Mouse (Mus musculus): ENCODE data around the gene Alg12. TPM values are rescaled to one million over a fixed set of nuclear protein-coding genes. Genes with fewer than 3 reads are reported as not detected.

Gene Alg12
- total RNA-seq, 2 experiments from 2014 or later, result 5.7 to 6.5 TPM

DNA sequence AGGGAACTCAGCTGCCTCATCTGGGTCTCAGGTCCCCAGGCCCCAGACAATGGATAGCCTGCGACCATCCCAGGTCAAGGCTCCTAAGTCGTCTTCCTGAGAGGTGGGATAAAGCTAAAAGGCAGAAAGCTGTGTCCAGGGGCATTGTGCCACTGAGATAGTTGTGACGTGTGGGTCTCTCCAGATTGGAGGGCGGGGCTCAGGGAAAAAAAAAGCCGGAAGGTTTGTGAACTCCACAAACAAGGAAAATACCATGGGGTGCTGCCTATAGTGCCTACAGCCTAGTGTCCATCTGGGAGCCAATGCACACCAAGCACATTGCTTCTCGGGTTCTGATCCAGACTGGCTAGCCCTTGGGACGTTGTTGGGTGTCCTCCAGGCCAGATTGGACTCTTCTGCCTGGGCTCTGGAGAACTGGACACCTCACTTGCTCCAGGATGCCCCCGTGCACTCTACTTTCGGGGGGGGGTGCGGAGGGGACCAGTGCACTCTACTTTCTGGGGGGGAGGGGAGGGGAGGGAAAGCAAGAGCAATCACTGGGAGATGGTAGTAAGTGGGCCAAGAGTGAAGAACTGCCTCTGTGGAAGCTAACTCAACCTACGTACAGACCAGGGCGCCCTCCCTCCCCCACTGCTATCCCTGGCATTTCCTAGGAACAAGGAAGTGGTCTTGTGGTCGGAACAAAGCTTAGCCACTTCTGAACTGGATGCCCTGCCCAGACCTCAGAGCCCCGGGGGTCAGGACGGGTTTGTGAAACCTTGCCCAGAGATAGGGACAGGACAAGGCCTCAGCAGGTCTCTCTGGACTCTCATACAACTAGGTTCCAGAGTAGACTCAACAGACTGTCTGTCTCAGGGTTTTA is 36.1 kb upstream of the Alg12 start:
- no peak for DNase-seq

GRCm38 (mm10) chr15:88854119-88854968 is 35.2 kb upstream of the Alg12 start:
- DNase-seq, result no peak

- DNase-seq, result no peak
These were observed 34.0 kb upstream of the Alg12 start for GRCm38 (mm10) chr15:88853106-88853505.

DNA sequence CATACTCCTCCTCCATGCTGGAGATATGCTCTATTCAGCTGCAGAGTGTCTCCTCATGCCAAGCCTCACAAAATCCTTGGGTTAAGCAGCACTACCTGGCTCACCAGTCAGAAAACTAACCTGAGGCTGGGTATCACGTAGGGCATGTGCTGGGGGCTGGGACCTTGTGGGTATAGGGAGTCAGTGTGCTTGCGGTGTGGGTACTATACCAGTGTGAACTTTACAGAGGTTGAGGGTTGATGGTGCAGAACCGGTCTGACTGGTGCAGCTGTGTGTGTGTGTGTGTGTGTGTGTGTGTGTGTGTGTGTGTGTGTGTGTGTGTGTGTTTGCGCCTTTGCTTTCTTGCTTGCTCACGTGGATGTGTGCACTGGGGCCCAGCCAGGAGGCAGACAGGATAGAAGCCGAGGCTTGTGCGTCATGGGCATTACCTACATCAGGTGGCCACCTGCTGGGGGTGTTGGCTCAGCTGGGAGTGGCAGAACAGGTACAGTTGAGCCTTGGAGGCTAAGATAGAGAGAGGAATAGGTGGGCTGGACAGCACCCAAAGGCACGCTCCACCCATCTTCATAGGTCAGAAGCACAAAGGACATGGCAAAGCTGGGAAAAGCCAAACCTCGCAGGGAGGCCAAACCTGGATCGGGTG is 32.5 kb upstream of the Alg12 start:
- no peak for DNase-seq

DNA sequence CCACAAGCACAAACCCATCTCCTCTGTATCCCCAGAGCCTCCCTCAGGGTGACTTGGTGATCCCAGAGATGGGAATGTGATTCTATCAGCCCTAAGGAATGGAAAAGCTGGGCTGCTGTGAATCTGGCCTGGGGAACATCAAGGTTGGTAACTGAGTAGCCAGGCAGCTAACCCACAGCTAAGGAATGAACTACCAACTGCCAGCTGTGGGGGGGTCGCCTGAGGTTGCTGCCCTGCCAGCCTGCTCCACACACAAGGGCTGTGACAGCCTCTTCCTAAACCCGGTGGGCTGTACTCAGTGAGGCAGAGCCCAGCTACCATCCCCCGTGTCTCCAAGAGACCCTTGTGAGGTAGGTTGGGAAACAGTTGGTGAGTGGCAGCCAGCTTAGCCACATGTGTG is 32.0 kb upstream of the Alg12 start:
- no peak for DNase-seq

DNA sequence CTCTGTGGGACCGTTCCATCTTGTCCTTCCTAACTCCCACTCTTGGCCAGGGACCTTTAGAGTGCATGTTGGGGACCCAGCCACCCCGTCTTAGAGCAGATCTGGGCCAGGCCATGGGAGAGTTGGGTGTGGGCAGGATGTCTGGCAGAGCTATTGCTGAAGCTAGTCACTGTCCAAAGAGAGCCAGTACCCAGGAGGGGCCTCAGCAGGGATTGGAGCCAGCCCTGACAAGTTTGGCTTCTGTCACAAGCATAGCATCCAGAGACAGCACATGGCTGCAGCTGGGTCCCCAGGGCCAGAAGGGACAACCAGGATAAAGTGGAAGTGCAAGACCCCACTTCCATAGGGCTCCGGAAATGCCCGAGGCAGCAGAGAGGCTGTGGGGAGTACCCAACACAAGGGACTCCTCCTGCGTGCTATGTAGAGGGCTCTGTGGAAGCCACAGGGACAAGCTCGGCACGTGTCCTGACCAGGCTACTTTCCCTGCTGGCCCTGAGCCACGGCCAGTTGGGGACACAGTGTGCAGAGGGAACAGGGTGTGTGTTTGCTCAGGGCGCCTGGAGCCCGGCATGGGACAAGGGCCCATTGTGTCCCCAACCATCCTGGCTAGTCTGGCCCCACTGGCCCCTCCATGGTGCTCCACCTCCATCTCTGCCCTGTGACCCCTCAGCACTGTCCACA is 31.2 kb upstream of the Alg12 start:
- peak; percentile 75 for DNase-seq

DNA sequence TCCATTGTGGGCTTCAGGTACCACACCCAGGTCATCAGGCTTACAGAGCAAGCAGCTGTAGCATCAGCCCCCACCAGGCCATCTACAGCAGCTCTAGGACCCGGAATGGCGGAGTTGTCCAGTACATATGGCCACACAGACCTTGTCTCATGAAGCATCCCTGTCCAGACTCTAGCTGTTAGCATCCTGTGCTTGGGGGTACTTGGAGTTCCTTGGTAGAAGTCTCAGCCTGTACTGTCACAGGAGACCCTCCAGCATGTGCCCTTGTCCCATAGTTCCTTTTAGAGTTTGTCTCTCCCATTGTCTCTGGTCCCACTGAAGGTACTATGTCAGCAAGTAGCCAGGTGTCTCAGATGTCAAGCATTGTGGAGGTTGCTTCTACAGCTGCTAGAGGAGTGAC is 30.5 kb upstream of the Alg12 start:
- DNase-seq, result no peak

DNA sequence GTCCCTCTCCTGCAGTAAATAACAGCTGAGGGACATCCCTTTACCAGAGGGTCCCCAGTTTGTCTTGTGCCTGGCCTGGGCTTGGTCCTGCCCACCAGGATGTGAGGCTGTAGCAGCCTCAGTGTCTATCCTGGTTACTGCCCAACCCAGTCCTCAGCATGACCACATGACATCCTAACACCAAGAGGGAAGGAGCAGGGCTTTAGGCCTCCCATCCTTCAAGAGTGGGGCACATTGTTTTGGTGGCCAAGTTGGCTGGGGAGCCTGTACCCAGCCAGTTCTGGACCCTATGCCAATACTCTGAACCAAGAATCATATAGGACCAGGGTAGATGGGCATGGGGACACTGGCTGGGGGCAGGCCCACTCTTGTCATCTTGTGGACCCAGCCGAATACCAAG is 29.5 kb upstream of the Alg12 start:
- no peak for DNase-seq

DNA sequence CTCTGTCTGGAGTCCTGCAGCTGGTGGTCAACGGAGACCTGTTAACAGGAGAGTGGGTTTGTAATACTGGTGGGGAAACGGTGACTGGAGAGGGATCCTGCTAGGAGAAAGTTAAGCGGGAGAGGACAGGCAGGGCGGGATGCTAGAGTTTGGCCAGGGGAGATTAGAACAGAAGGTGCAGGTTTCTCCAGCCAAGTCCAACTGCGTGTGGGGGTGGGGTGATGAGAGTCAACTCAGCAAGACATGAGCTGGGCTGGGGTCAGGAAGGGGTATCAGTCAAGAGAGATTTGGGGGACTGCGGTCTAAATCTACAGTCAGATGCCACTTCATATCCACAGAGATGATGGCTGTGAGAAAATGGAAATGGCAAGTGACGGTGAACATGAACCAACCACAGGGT is 25.8 kb upstream of the Alg12 start:
- no peak for DNase-seq

- no peak for DNase-seq
These were observed 24.5 kb upstream of the Alg12 start for GRCm38 (mm10) chr15:88843486-88844097.

DNA sequence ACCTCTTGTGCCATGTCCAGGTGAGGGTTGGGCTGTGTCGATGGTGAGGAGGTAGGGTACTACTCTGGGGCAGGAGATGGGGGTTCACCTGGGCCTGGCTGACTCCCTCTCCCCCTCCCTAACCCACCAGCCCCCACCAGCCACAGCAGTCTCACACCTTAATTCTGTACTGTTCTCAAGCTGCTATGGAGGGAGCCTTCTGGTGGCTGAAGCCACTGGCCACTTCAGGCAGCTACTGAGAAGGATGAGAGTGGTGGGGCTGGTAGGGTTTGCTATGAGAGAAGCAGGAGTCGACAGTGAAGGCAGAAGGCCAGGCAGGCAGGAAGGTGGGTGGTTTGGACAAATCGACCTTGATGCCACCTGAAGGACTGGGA is 23.2 kb upstream of the Alg12 start:
- no peak for DNase-seq

GRCm38 (mm10) chr15:88841580-88842299 is 22.6 kb upstream of the Alg12 start:
- DNase-seq, result no peak

- DNase-seq, result no peak
These were observed 22.0 kb upstream of the Alg12 start for GRCm38 (mm10) chr15:88841160-88841559.

GRCm38 (mm10) chr15:88840126-88840525 is 21.0 kb upstream of the Alg12 start:
- no peak for DNase-seq

GRCm38 (mm10) chr15:88839271-88839670 is 20.2 kb upstream of the Alg12 start:
- DNase-seq, result peak; percentile 61

DNA sequence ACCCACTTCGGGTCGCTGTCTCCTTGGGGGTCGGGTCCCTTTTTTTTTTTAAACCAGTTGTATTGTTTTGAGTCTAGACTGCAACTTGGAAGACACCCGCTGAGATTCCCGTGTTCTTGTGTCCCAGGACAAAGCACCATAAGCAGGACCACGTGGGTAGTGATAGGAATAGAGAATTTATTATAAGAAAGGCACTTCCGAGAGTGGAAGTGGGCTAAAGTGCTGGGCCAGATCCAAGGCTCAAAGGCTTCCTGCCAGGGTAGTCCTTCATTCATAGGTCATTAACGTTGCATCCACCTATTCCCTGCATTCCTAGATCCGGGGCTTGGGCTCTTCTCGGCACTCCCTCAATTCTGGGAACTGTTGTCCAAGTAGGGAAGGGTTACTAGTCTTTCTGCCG is 18.9 kb upstream of the Alg12 start:
- no peak for DNase-seq

GRCm38 (mm10) chr15:88837199-88837932 is 18.2 kb upstream of the Alg12 start:
- DNase-seq, result no peak

DNA sequence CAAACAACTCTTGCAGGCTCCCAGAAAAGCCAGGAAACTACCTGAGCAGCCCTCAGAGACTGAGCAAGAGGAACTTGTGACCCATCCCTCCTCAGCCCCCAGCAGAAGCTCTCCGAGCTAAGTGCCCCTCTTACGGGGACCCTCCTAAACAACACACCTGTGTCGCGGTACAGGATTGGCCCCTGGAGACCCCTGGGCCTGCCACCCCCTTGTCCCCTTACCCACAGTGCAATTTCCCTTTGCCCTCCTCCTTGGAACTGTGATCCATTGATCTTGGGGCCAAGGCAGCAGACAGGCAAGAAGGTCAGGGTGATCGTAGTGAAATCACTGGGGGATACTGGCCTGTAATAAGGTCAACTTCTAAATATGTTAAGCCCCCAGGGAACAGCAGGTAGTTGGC is 17.5 kb upstream of the Alg12 start:
- no peak for DNase-seq

DNA sequence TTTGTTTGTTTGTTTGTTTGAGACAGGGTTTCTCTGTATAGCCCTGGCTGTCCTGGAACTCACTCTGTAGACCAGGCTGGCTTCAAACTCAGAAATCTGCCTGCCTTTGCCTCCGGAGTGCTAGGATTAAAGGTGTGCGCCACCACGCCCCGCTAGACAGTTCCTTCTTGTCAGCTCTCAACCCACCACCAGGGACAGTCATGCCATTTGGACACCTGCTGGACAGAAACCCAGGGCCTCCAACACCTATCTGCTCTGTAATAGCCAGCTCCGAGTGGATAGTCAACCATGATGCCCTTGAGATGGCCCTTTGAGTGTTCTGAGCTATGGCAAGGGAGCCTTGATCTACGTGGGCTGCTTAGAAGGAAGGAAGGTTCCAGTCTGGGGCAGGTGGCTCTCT is 16.9 kb upstream of the Alg12 start:
- DNase-seq, result no peak

DNA sequence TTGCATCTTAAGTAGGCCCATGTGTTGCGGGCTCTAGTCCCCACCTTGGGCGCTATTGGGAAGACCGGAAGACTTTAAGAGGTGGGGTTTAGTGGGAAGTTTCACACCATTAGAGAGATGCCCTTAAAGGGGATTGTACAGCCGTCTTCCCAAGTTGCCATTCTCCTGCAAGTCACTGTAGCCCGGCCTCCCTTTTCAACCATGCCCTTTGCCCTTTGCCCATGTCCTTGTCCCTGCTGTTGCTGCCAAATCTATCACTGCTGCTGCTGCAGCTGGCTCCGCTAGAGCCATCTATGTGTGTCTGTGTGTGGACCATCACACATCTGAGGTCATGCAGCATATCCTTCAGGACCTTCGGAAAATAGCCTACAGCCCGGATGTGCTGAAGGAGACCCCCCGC is 13.4 kb upstream of the Alg12 start:
- no peak for DNase-seq

GRCm38 (mm10) chr15:88831482-88831881 is 12.4 kb upstream of the Alg12 start:
- no peak for DNase-seq

All from gastrocnemius, postnatal 10 days (tissue).